Mouse (Mus musculus) right cerebral cortex, postnatal 25 days (tissue): ENCODE measurements around the gene Golga4.

ENCODE experiments used
- DNase-seq: peaks from one replicate; pipeline ENCODE4 v3.0.0; 2022

The Golga4 gene

GRCm38 (mm10) chr9:118489579-118490019 lies 16.5 kb upstream of the Golga4 start:
- DNase-seq = peak; percentile 76

- DNase-seq = no peak
Observed at GRCm38 (mm10) chr9:118491195-118491594, 14.9 kb upstream of the Golga4 start.

GRCm38 (mm10) chr9:118492932-118493698 lies 13.0 kb upstream of the Golga4 start:
- DNase-seq = no peak

- no peak for DNase-seq
Observed at GRCm38 (mm10) chr9:118494106-118494505, 12.0 kb upstream of the Golga4 start.

- no peak for DNase-seq
Observed at GRCm38 (mm10) chr9:118495933-118496332, 10.1 kb upstream of the Golga4 start.

GRCm38 (mm10) chr9:118496952-118497351 lies 9.1 kb upstream of the Golga4 start:
- DNase-seq = no peak

- no peak for DNase-seq
Observed at GRCm38 (mm10) chr9:118498061-118498460, 8.0 kb upstream of the Golga4 start.

GRCm38 (mm10) chr9:118500963-118501362 lies 5.1 kb upstream of the Golga4 start:
- no peak for DNase-seq

- no peak for DNase-seq
Observed at GRCm38 (mm10) chr9:118504656-118505055, 1.4 kb upstream of the Golga4 start.

GRCm38 (mm10) chr9:118506404-118507231 lies 551 bp downstream of the Golga4 start:
- DNase-seq = peak; percentile 18

GRCm38 (mm10) chr9:118507552-118507951 lies 1.5 kb downstream of the Golga4 start:
- no peak for DNase-seq

- no peak for DNase-seq
Observed at GRCm38 (mm10) chr9:118508601-118509000, 2.5 kb downstream of the Golga4 start.

- no peak for DNase-seq
Observed at GRCm38 (mm10) chr9:118510941-118511690, 5.0 kb downstream of the Golga4 start.

- DNase-seq = no peak
Observed at GRCm38 (mm10) chr9:118512681-118513233, 6.7 kb downstream of the Golga4 start.

GRCm38 (mm10) chr9:118515476-118515875 lies 9.4 kb downstream of the Golga4 start:
- DNase-seq = no peak

GRCm38 (mm10) chr9:118516162-118516561 lies 10.1 kb downstream of the Golga4 start:
- no peak for DNase-seq

- no peak for DNase-seq
Observed at GRCm38 (mm10) chr9:118517619-118518018, 11.6 kb downstream of the Golga4 start.

- no peak for DNase-seq
Observed at GRCm38 (mm10) chr9:118519101-118519500, 13.0 kb downstream of the Golga4 start.

GRCm38 (mm10) chr9:118520011-118520410 lies 13.9 kb downstream of the Golga4 start:
- DNase-seq = no peak

- DNase-seq = no peak
Observed at GRCm38 (mm10) chr9:118520858-118521257, 14.8 kb downstream of the Golga4 start.

GRCm38 (mm10) chr9:118521659-118522058 lies 15.6 kb downstream of the Golga4 start:
- DNase-seq = no peak

GRCm38 (mm10) chr9:118523738-118524137 lies 17.7 kb downstream of the Golga4 start:
- DNase-seq = no peak

GRCm38 (mm10) chr9:118527056-118527455 lies 21.0 kb downstream of the Golga4 start:
- no peak for DNase-seq
